Comparison of ENCODE assay signal across 33 mouse cellular contexts in genomic region chr11:106187326-106187725, GRCm38 (mm10). TPM values are rescaled to one million over a fixed set of nuclear protein-coding genes. Genes with fewer than 3 reads are reported as not detected.
A peak's percentile ranks its signal among the peaks of the same experiment; 100 is the strongest.
DNase-seq lines count a peak whose midpoint lies in the region; ATAC-seq and TF ChIP-seq lines count a peak whose summit lies in the region.
"Had no signal": no experiment of that assay in that cellular context is flagged by ENCODE, and none has a peak within 500 bp of the region (broad histone marks: within the 10 kb centered on the region; RNA-seq: fewer than 3 reads in every experiment).

No protein-coding gene starts in this region.

- H3K27me3 ChIP-seq in ES-Bruce4 (ENCODE audit: control insufficient read depth, insufficient read depth, low read length, poor library complexity, severe bottlenecking): no peaks in the 10 kb centered on the region
- no peaks in the 10 kb centered on the region for H3K27me3 ChIP-seq in kidney, embryonic 15.5 days
- H3K27me3 ChIP-seq: CH12.LX; embryonic facial prominence, embryonic 13.5 days; embryonic facial prominence, embryonic 15.5 days; forebrain, embryonic 12.5 days; Patski had no signal

- H3K9ac ChIP-seq in ES-Bruce4 (ENCODE audit: low read depth, poor library complexity, severe bottlenecking): no peak overlapping the region
- no peak overlapping the region for H3K9ac ChIP-seq in kidney, embryonic 15.5 days
- H3K9ac ChIP-seq: embryonic facial prominence, embryonic 13.5 days; embryonic facial prominence, embryonic 15.5 days; forebrain, embryonic 12.5 days had no signal

- ATAC-seq in kidney, embryonic 15.5 days (replicated peaks; ENCODE audit: low FRiP score): no peak
- ATAC-seq: CD4-positive, CD25-positive, alpha-beta regulatory T cell, adult 4 months; forebrain, embryonic 14.5 days; forebrain, embryonic 16.5 days; Patski had no signal

- TF ChIP-seq POLR2A in ES-Bruce4 (IDR thresholded peaks at IDR 0.05; ENCODE audit: insufficient read depth, low read length): no peak

- TF ChIP-seq CTCF in gastrocnemius, adult 2 months (IDR thresholded peaks at IDR 0.05): no peak
- no peak for TF ChIP-seq CTCF in ES-Bruce4 (IDR thresholded peaks at IDR 0.05; ENCODE audit: low read depth, low read length)

- H3K4me1 ChIP-seq in ES-Bruce4 (ENCODE audit: control insufficient read depth, insufficient read depth, low read length): no peaks in the 10 kb centered on the region
- peaks cover 4% of the 10 kb centered on the region; the same call in 1 of the 2 replicates for H3K4me1 ChIP-seq in kidney, embryonic 15.5 days

- peaks cover 5% of the 10 kb centered on the region; the same call in 1 of the 2 replicates for H3K36me3 ChIP-seq in ES-Bruce4 (ENCODE audit: control insufficient read depth, insufficient read depth, low read length, poor library complexity, severe bottlenecking)
- H3K36me3 ChIP-seq in kidney, embryonic 15.5 days: peaks cover 29% of the 10 kb centered on the region

- peak overlapping the region; percentile 12; the same call in 1 of the 2 replicates for H3K27ac ChIP-seq in gastrocnemius, adult 2 months
- peak overlapping the region; percentile 63 for H3K27ac ChIP-seq in ES-Bruce4 (ENCODE audit: insufficient read depth, low read length)
- no peak overlapping the region for H3K27ac ChIP-seq in kidney, embryonic 15.5 days
- H3K27ac ChIP-seq: embryonic facial prominence, embryonic 13.5 days; embryonic facial prominence, embryonic 15.5 days; forebrain, embryonic 10.5 days; forebrain, embryonic 12.5 days had no signal

- no peak overlapping the region for H3K4me3 ChIP-seq in gastrocnemius, adult 2 months
- H3K4me3 ChIP-seq in ES-Bruce4 (ENCODE audit: low read depth, low read length): no peak overlapping the region
- no peak overlapping the region for H3K4me3 ChIP-seq in kidney, embryonic 15.5 days (replicated peaks)
- H3K4me3 ChIP-seq: embryonic facial prominence, embryonic 13.5 days; embryonic facial prominence, embryonic 15.5 days; erythroblast, embryonic 14.5 days; forebrain, embryonic 10.5 days; forebrain, embryonic 12.5 days had no signal

- no peak for DNase-seq in gastrocnemius, adult 2 months
- no peak for DNase-seq in gastrocnemius, postnatal 25 days
- peak; percentile 87 for DNase-seq in R1 (ENCODE audit: low read depth, low spot score)
- DNase-seq in ZHBTc4 (ENCODE audit: low read depth, low spot score): peak; percentile 58
- no peak for DNase-seq in thymus, adult 18-20 months
- DNase-seq: adrenal gland, adult 2 months; adrenal gland, postnatal 10 days; adrenal gland, postnatal 25 days; B cell, adult 2 months; cerebellum, adult 11 months; cerebellum, adult 18-20 months; cerebellum, adult 8-10 months; cerebellum, adult 9-11 months; cerebellum, postnatal 14 days; cerebellum, postnatal 36 days; embryo, embryonic 11 days had no signal

- no peaks in the 10 kb centered on the region for H3K9me3 ChIP-seq in ES-Bruce4 (replicated peaks; ENCODE audit: control insufficient read depth, insufficient read depth, low read length, poor library complexity, severe bottlenecking)
- no peaks in the 10 kb centered on the region for H3K9me3 ChIP-seq in kidney, embryonic 15.5 days (replicated peaks)
- H3K9me3 ChIP-seq: embryonic facial prominence, embryonic 13.5 days; embryonic facial prominence, embryonic 15.5 days; forebrain, embryonic 10.5 days; forebrain, embryonic 12.5 days; G1E had no signal

- TF ChIP-seq EP300 in ES-Bruce4 (IDR thresholded peaks at IDR 0.05; ENCODE audit: insufficient read depth, low read depth, low read length): no peak

- intact Hi-C loops in gastrocnemius, adult 2 months (cut with DNase I): no loop called here

- WGBS in kidney, embryonic 15.5 days: 92% methylated on average over 4 of the region's 4 CpGs

- no peak overlapping the region for H3K4me2 ChIP-seq in kidney, embryonic 15.5 days
- H3K4me2 ChIP-seq: embryonic facial prominence, embryonic 13.5 days; embryonic facial prominence, embryonic 15.5 days; forebrain, embryonic 12.5 days had no signal

RNA-seq across cellular contexts. Expression of gene Strada, which starts 14.6 kb away (rescaled TPM):
- 10 to 100 TPM; 10.0 to 10.5 TPM for total RNA-seq in gastrocnemius, adult 2 months (2021)
- 10 to 100 TPM in 1 of 2 experiments, 1 to 10 TPM in 1; 9.8 to 10.2 TPM for total RNA-seq in gastrocnemius, postnatal 25 days (2021)
- polyA plus RNA-seq in ES-Bruce4 (2011; ENCODE audit: insufficient read depth, insufficient read length, low read depth, missing spikeins): 29.8 and 34.2 TPM in 2 replicates
- polyA plus RNA-seq in kidney, embryonic 15.5 days (2015; fragmentation: Nextera tagmentation; extraction: Ambion mirVana): 28.6 and 31.5 TPM in 2 replicates

RNA-seq across cellular contexts. Expression of gene Limd2, which starts 26.7 kb away (rescaled TPM):
- 1 to 10 TPM; 1.3 to 1.7 TPM for total RNA-seq in gastrocnemius, adult 2 months (2021)
- 1 to 10 TPM; 1.9 to 3.3 TPM for total RNA-seq in gastrocnemius, postnatal 25 days (2021)
- 53.7 and 57.2 TPM in 2 replicates for polyA plus RNA-seq in ES-Bruce4 (2011; ENCODE audit: insufficient read depth, insufficient read length, low read depth, missing spikeins)
- 201 and 217 TPM in 2 replicates for polyA plus RNA-seq in kidney, embryonic 15.5 days (2015; fragmentation: Nextera tagmentation; extraction: Ambion mirVana)

RNA-seq across cellular contexts. Expression of gene Gm10840, which starts 26.7 kb away (rescaled TPM):
- not detected for total RNA-seq in gastrocnemius, adult 2 months (2021)
- total RNA-seq in gastrocnemius, postnatal 25 days (2021): not detected
- polyA plus RNA-seq in ES-Bruce4 (2011; ENCODE audit: insufficient read depth, insufficient read length, low read depth, missing spikeins): not detected in 2 replicates
- not detected in 2 replicates for polyA plus RNA-seq in kidney, embryonic 15.5 days (2015; fragmentation: Nextera tagmentation; extraction: Ambion mirVana)
- total RNA-seq: adrenal gland, adult 2 months; adrenal gland, postnatal 10 days; adrenal gland, postnatal 25 days; adrenal gland, postnatal 4 days; CH12.LX; common myeloid progenitor, adult 5-6 weeks; G1E had no signal
- polyA plus RNA-seq: adrenal gland, adult 2 months; brain, embryonic 14.5 days; CD4-positive, CD25-positive, alpha-beta regulatory T cell, adult 4 months; embryonic facial prominence, embryonic 11.5 days; embryonic facial prominence, embryonic 13.5 days; erythroblast, embryonic 14.5 days; forebrain, embryonic 12.5 days; forebrain, embryonic 14.5 days; G1E; Patski had no signal

RNA-seq across cellular contexts. Expression of gene Ccdc47, which starts 28.8 kb away (rescaled TPM):
- total RNA-seq in gastrocnemius, adult 2 months (2021): 10 to 100 TPM; 68.3 to 78.9 TPM
- 10 to 100 TPM; 58.1 to 69.1 TPM for total RNA-seq in gastrocnemius, postnatal 25 days (2021)
- 93.2 and 119 TPM in 2 replicates for polyA plus RNA-seq in ES-Bruce4 (2011; ENCODE audit: insufficient read depth, insufficient read length, low read depth, missing spikeins)
- polyA plus RNA-seq in kidney, embryonic 15.5 days (2015; fragmentation: Nextera tagmentation; extraction: Ambion mirVana): 85.4 and 89.5 TPM in 2 replicates

RNA-seq across cellular contexts. Expression of gene Ddx42, which starts 29.4 kb away (rescaled TPM):
- total RNA-seq in gastrocnemius, adult 2 months (2021): 10 to 100 TPM; 24.3 to 24.7 TPM
- total RNA-seq in gastrocnemius, postnatal 25 days (2021): 10 to 100 TPM; 20.2 to 20.7 TPM
- polyA plus RNA-seq in ES-Bruce4 (2011; ENCODE audit: insufficient read depth, insufficient read length, low read depth, missing spikeins): 73.2 and 75.4 TPM in 2 replicates
- 75.9 and 77.8 TPM in 2 replicates for polyA plus RNA-seq in kidney, embryonic 15.5 days (2015; fragmentation: Nextera tagmentation; extraction: Ambion mirVana)

Comparison
In these comparisons a context has a peak if more than half of its experiments do, and no peak if none do; other contexts are left out.
1. DNase-seq: peak in R1 (single experiment) and ZHBTc4 (single experiment); none in gastrocnemius, adult 2 months (single experiment), gastrocnemius, postnatal 25 days (single experiment) and thymus, adult 18-20 months (0 of 2).